Mouse (Mus musculus): ENCODE measurements around the gene Zfp609.

GRCm38 (mm10) chr9:65759992-65760391 lies 67.4 kb downstream of the Zfp609 start:
- no peak for TF ChIP-seq POLR2A (IDR thresholded peaks at IDR 0.05; ENCODE audit: control insufficient read depth, low read depth, low read length)
- TF ChIP-seq CTCF (IDR thresholded peaks at IDR 0.05; ENCODE audit: control insufficient read depth, insufficient read depth, insufficient replicate concordance, low read depth, low read length), result no peak

All from testis, adult 2 months (tissue).